Mouse (Mus musculus): ENCODE measurements around the gene Ly75. TPM values are rescaled to one million over a fixed set of nuclear protein-coding genes. Genes with fewer than 3 reads are reported as not detected.

Gene Ly75
- polyA plus RNA-seq, 1 experiment from 2014 or later: 1.4 TPM

DNA sequence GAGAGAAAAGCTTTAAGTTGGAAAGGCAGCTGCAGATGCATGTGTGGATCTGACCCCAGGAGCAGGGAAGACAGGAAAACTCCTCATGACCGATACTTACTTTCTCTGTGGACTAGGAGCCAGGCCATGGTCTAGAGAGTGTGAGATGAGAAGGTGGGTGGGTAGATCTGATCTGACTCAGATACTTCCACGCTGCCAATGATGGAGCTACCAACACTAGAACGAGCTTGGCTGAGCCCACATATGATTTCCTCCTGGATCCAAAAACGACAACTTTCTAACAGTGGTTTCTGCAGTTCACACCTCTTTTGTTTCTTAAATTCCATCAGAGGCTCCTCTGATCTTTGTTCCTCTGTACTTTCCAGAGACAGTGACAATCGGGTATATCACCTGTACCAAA lies 18.6 kb upstream of the Ly75 start:
- 78% methylated on average over 5 of the region's 5 CpGs for WGBS
- Histone ChIP-seq H3K27ac (replicated peaks) (no peak overlapping the region), H3K27me3 (no peaks in the 10 kb centered on the region), H3K9me3 (no peaks in the 10 kb centered on the region), H3K4me1 (no peaks in the 10 kb centered on the region), H3K36me3 (no peaks in the 10 kb centered on the region), H3K4me2 (replicated peaks) (no peak overlapping the region), H3K9ac (replicated peaks) (no peak overlapping the region), H3K4me3 (no peak overlapping the region)
- ATAC-seq (ENCODE audit: low FRiP score, low read depth): no peak

DNA sequence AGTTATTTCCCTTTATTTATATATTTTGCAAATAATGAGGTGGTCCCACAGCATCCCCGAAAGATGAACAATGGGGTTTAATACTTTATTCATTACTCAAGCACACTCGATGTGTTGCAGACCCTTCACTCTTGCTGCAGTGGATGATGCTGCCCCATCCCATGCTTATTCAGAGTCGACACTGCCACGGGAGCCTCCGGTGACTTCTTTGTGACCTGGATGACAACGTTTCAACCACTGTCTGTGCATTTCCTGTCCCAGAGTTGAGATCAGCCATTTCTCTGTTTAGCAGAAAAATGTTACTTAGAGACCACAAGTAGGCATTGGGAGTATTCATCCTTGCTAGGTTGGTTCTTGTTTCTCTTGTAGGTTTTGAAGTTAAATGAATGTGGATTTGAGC lies 10.7 kb upstream of the Ly75 start:
- no peak overlapping the region for H3K4me2 ChIP-seq (replicated peaks)
- H3K9ac ChIP-seq (replicated peaks): no peak overlapping the region
- H3K36me3 ChIP-seq: no peaks in the 10 kb centered on the region
- 83% methylated on average over 6 of the region's 6 CpGs for WGBS
- no peaks in the 10 kb centered on the region for H3K4me1 ChIP-seq
- H3K9me3 ChIP-seq: no peaks in the 10 kb centered on the region
- H3K4me3 ChIP-seq: no peak overlapping the region
- ATAC-seq (ENCODE audit: low FRiP score, low read depth): no peak
- no peaks in the 10 kb centered on the region for H3K27me3 ChIP-seq
- H3K27ac ChIP-seq (replicated peaks): no peak overlapping the region

GRCm38 (mm10) chr2:60392286-60392685 lies 9.2 kb upstream of the Ly75 start:
- no peak for ATAC-seq (ENCODE audit: low FRiP score, low read depth)
- Histone ChIP-seq H3K4me3 (no peak overlapping the region), H3K4me2 (replicated peaks) (no peak overlapping the region), H3K4me1 (no peaks in the 10 kb centered on the region), H3K27me3 (no peaks in the 10 kb centered on the region), H3K9me3 (no peaks in the 10 kb centered on the region), H3K9ac (replicated peaks) (no peak overlapping the region), H3K36me3 (no peaks in the 10 kb centered on the region), H3K27ac (replicated peaks) (no peak overlapping the region)
- WGBS: 88% methylated on average over 4 of the region's 4 CpGs

GRCm38 (mm10) chr2:60387363-60387762 lies 4.3 kb upstream of the Ly75 start:
- no peak overlapping the region for H3K27ac ChIP-seq (replicated peaks)
- WGBS: 78% methylated on average over 3 of the region's 3 CpGs

DNA sequence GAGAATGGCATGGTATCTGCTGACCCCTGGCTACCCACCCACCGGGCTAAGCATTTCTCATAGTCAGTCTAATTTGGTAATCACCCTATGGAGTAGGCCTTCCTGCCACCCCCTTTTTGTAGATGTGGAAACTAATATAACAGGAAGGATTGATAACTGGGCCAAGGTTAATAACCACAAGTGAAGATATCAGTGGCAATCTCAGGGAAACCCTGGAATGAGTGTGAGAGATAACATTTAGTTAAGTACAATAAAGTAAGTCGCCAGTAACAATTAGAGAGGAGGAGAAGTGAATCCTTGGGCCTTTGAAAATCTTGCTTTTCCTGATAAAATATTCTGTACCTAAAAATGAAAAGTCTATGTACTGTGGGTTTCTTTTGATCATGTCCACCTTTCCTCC lies 3.7 kb upstream of the Ly75 start:
- ATAC-seq (ENCODE audit: low FRiP score, low read depth): no peak

More at GRCm38 (mm10) chr2:60387363-60387762, 4.3 kb upstream of the Ly75 start:
- H3K4me3 ChIP-seq: no peak overlapping the region
- peaks cover 11% of the 10 kb centered on the region; the same call in 1 of the 2 replicates for H3K4me1 ChIP-seq
- no peak overlapping the region for H3K9ac ChIP-seq (replicated peaks)
- no peak for ATAC-seq (ENCODE audit: low FRiP score, low read depth)
- no peak overlapping the region for H3K4me2 ChIP-seq (replicated peaks)
- H3K36me3 ChIP-seq: no peaks in the 10 kb centered on the region
- no peaks in the 10 kb centered on the region for H3K9me3 ChIP-seq
- H3K27me3 ChIP-seq: peaks cover 21% of the 10 kb centered on the region

GRCm38 (mm10) chr2:60384763-60385085 lies 1.6 kb upstream of the Ly75 start:
- no peak overlapping the region for H3K9ac ChIP-seq (replicated peaks)
- no peaks in the 10 kb centered on the region for H3K36me3 ChIP-seq
- H3K4me1 ChIP-seq: peaks cover 11% of the 10 kb centered on the region; the same call in 1 of the 2 replicates
- no peak overlapping the region for H3K27ac ChIP-seq (replicated peaks)
- H3K4me2 ChIP-seq (replicated peaks): no peak overlapping the region
- H3K4me3 ChIP-seq: no peak overlapping the region
- peaks cover 32% of the 10 kb centered on the region for H3K27me3 ChIP-seq
- no peak for ATAC-seq (ENCODE audit: low FRiP score, low read depth)
- no peaks in the 10 kb centered on the region for H3K9me3 ChIP-seq

More for the DNA sequence above, 3.7 kb upstream of the Ly75 start:
- Histone ChIP-seq H3K27ac (replicated peaks) (no peak overlapping the region), H3K27me3 (peaks cover 27% of the 10 kb centered on the region), H3K9me3 (no peaks in the 10 kb centered on the region), H3K9ac (replicated peaks) (no peak overlapping the region), H3K4me3 (no peak overlapping the region), H3K4me2 (replicated peaks) (no peak overlapping the region), H3K4me1 (peaks cover 11% of the 10 kb centered on the region; the same call in 1 of the 2 replicates), H3K36me3 (no peaks in the 10 kb centered on the region)
- WGBS: 81% methylated on average over 2 of the region's 2 CpGs

DNA sequence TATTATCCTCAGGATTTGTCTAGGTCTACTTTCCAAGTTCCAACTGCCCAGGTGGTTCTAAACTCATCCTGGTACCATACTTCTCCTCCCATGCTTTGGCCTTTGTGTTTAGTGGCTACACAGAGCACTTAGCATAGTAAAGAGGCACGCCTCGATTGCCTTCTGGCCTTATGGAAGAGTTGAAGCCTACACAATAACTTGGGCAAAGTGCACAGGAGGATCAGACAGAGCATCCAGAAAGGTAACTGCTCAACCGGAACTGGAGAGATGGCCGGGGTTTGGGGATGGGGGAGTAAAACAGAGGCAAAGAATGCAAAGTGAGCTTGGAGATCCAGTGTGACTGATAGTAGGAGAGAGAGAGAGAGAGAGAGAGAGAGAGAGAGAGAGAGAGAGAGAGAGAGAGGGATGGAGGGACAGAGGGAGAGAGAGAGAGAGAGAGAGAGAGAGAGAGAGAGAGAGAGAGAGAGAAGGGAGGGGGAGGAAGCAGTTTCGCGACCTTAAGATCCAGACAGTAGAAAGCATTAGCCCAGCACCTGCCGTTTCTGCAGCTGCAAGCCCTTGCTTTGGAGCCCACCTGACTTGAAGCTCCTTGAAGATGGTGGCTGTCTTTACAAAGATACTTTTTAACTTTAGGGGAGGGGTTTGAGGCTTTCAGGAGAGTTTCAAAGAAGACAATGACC lies 1.1 kb upstream of the Ly75 start:
- H3K27me3 ChIP-seq: peaks cover 32% of the 10 kb centered on the region
- no peak overlapping the region for H3K4me2 ChIP-seq (replicated peaks)
- no peak for ATAC-seq (ENCODE audit: low FRiP score, low read depth)
- no peaks in the 10 kb centered on the region for H3K9me3 ChIP-seq
- H3K9ac ChIP-seq (replicated peaks): no peak overlapping the region
- peaks cover 11% of the 10 kb centered on the region; the same call in 1 of the 2 replicates for H3K4me1 ChIP-seq
- no peak overlapping the region for H3K4me3 ChIP-seq
- 23% methylated on average over 7 of the region's 7 CpGs for WGBS
- H3K36me3 ChIP-seq: no peaks in the 10 kb centered on the region
- no peak overlapping the region for H3K27ac ChIP-seq (replicated peaks)

- Histone ChIP-seq H3K27ac (replicated peaks) (no peak overlapping the region), H3K9me3 (no peaks in the 10 kb centered on the region), H3K4me2 (replicated peaks) (peak overlapping the region; percentile 83), H3K36me3 (no peaks in the 10 kb centered on the region), H3K9ac (replicated peaks) (no peak overlapping the region), H3K4me1 (peaks cover 11% of the 10 kb centered on the region; the same call in 1 of the 2 replicates), H3K4me3 (peak overlapping the region; percentile 52), H3K27me3 (peaks cover 32% of the 10 kb centered on the region)
- no peak for ATAC-seq (ENCODE audit: low FRiP score, low read depth)
- 68% methylated on average over 3 of the region's 3 CpGs for WGBS
Measured at GRCm38 (mm10) chr2:60382346-60382745, 757 bp downstream of the Ly75 start.

GRCm38 (mm10) chr2:60377260-60377659 lies 5.8 kb downstream of the Ly75 start:
- H3K4me3 ChIP-seq: no peak overlapping the region
- H3K9ac ChIP-seq (replicated peaks): no peak overlapping the region
- H3K4me1 ChIP-seq: no peaks in the 10 kb centered on the region
- H3K27ac ChIP-seq (replicated peaks): no peak overlapping the region
- ATAC-seq (ENCODE audit: low FRiP score, low read depth): no peak
- WGBS: 88% methylated on average over 5 of the region's 5 CpGs
- H3K4me2 ChIP-seq (replicated peaks): no peak overlapping the region
- no peaks in the 10 kb centered on the region for H3K36me3 ChIP-seq
- no peaks in the 10 kb centered on the region for H3K9me3 ChIP-seq
- H3K27me3 ChIP-seq: peaks cover 10% of the 10 kb centered on the region

GRCm38 (mm10) chr2:60375608-60376107 lies 7.4 kb downstream of the Ly75 start:
- no peak for ATAC-seq (ENCODE audit: low FRiP score, low read depth)
- no peak overlapping the region for H3K9ac ChIP-seq (replicated peaks)
- H3K9me3 ChIP-seq: no peaks in the 10 kb centered on the region
- no peaks in the 10 kb centered on the region for H3K36me3 ChIP-seq
- no peak overlapping the region for H3K4me3 ChIP-seq
- WGBS: 95% methylated on average over 15 of the region's 15 CpGs
- H3K27ac ChIP-seq (replicated peaks): no peak overlapping the region
- H3K27me3 ChIP-seq: no peaks in the 10 kb centered on the region
- H3K4me1 ChIP-seq: no peaks in the 10 kb centered on the region
- no peak overlapping the region for H3K4me2 ChIP-seq (replicated peaks)

DNA sequence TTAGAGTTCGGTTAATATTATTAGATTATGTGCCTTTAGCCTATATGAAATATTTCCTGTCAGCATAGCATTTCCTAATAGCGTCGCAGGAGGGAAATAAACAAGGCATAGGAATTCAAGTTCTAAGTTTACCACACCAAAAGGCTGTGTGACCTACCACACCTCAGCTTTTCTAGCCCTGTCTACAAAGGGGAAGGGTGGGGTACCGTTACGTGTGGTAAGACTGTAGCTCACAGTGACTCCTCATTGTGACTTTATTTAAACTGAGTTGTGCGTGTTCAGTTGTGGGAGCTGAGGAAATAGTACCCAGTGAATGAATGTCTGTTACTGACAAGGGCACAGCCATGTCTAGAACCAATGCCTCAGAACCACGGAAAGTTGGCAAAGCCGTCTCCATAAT lies 8.0 kb downstream of the Ly75 start:
- H3K9me3 ChIP-seq: no peaks in the 10 kb centered on the region
- no peak overlapping the region for H3K4me3 ChIP-seq
- no peak overlapping the region for H3K27ac ChIP-seq (replicated peaks)
- no peak for ATAC-seq (ENCODE audit: low FRiP score, low read depth)
- no peaks in the 10 kb centered on the region for H3K36me3 ChIP-seq
- WGBS: 98% methylated on average over 8 of the region's 8 CpGs
- no peaks in the 10 kb centered on the region for H3K4me1 ChIP-seq
- H3K27me3 ChIP-seq: no peaks in the 10 kb centered on the region
- H3K9ac ChIP-seq (replicated peaks): no peak overlapping the region
- no peak overlapping the region for H3K4me2 ChIP-seq (replicated peaks)

DNA sequence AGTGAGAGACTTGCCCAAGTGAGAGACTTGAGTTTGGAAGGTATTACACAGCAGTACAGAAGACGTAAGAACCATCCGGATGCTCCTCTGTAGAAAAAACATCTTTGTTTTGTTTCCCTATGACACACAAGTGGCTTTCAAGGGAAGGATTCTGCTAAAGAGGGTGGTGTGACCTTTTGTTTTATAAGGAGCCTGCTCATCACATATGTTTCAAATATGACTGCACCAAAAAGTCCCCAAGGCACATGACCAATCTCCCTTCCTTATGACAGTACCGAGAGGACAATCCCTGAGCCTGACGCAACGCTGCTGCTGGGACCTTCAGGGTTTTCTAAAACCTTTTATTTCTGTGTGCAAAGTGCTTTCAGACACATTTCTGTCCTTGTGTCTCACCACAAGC lies 12.9 kb downstream of the Ly75 start:
- ATAC-seq (ENCODE audit: low FRiP score, low read depth): no peak
- WGBS: 92% methylated on average over 5 of the region's 5 CpGs

GRCm38 (mm10) chr2:60369454-60369853 lies 13.6 kb downstream of the Ly75 start:
- H3K4me3 ChIP-seq: no peak overlapping the region
- H3K27ac ChIP-seq (replicated peaks): no peak overlapping the region
- H3K27me3 ChIP-seq: no peaks in the 10 kb centered on the region
- no peak for ATAC-seq (ENCODE audit: low FRiP score, low read depth)
- no peaks in the 10 kb centered on the region for H3K36me3 ChIP-seq
- no peak overlapping the region for H3K9ac ChIP-seq (replicated peaks)
- no peaks in the 10 kb centered on the region; the same call in 1 of the 2 replicates for H3K4me1 ChIP-seq
- H3K4me2 ChIP-seq (replicated peaks): no peak overlapping the region
- WGBS: 63% methylated on average over 4 of the region's 4 CpGs
- no peaks in the 10 kb centered on the region for H3K9me3 ChIP-seq

More for the DNA sequence above, 12.9 kb downstream of the Ly75 start:
- no peaks in the 10 kb centered on the region for H3K36me3 ChIP-seq
- no peaks in the 10 kb centered on the region for H3K27me3 ChIP-seq
- no peak overlapping the region for H3K4me2 ChIP-seq (replicated peaks)
- H3K4me1 ChIP-seq: no peaks in the 10 kb centered on the region; the same call in 1 of the 2 replicates
- no peak overlapping the region for H3K27ac ChIP-seq (replicated peaks)
- H3K9me3 ChIP-seq: no peaks in the 10 kb centered on the region
- no peak overlapping the region for H3K9ac ChIP-seq (replicated peaks)
- H3K4me3 ChIP-seq: no peak overlapping the region

Data from midbrain, embryonic 12.5 days (tissue).